Mouse (Mus musculus): ENCODE measurements around the gene Camsap2. TPM values are rescaled to one million over a fixed set of nuclear protein-coding genes. Genes with fewer than 3 reads are reported as not detected.

Gene Camsap2
- polyA plus RNA-seq, 1 experiment from 2014 or later = 38.2 TPM

DNA sequence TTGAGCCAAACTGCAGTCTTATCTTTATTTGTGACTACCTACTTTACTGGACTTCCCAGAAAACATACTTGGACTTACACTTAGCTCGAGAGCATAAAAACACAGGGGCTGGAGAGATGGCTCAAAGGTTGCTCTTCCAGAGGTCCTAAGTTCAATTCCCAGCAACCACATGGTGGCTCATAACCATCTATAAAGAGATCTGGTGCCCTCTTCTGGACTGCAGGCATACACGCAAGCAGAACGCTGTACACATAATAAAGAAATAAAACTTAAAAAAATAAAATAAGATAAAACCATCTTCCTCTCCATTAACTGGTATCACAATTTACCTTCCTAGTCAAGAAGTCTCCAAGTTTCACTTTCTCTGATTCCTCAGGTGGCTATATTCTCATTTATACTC, 5.4 kb downstream of the Camsap2 start:
- WGBS = 94% methylated on average over 3 of the region's 3 CpGs
- H3K27me3 ChIP-seq = no peaks in the 10 kb centered on the region
- no peak overlapping the region for H3K27ac ChIP-seq
- no peak overlapping the region for H3K4me3 ChIP-seq
- ATAC-seq (ENCODE audit: low FRiP score) = no peak
- no peaks in the 10 kb centered on the region for H3K9me3 ChIP-seq (replicated peaks)
- no peak overlapping the region for H3K9ac ChIP-seq
- no peak overlapping the region for H3K4me2 ChIP-seq (replicated peaks)
- H3K4me1 ChIP-seq = peaks cover 30% of the 10 kb centered on the region
- H3K36me3 ChIP-seq = peaks cover 8% of the 10 kb centered on the region

DNA sequence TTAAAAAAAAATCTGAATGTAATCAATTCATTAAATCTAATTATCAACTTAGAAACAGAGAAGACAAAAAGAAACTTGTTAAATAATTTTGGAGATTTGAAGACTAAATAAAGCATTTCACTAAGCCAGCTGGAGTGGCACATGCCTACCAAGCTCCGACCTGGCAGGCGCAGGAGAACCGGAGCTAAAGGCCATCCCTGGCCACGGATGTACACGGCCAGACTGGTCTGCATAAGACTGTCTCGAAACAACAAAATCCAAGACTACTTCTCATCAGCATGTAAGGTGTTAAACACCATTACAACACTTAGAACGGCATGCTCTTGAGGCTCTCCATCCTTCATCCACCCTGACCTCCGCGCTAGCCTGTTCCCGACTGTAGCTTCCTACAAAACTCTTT, 11.2 kb downstream of the Camsap2 start:
- H3K36me3 ChIP-seq = 0 out of 2 replicates have a peak, but pooled peaks cover 6% of the 10 kb centered on the region
- no peak; the same call in 1 of the 2 replicates for ATAC-seq (ENCODE audit: low FRiP score)
- 91% methylated on average over 10 of the region's 10 CpGs for WGBS
- H3K4me3 ChIP-seq = no peak overlapping the region
- no peaks in the 10 kb centered on the region for H3K9me3 ChIP-seq (replicated peaks)
- H3K27me3 ChIP-seq = no peaks in the 10 kb centered on the region
- peaks cover 5% of the 10 kb centered on the region for H3K4me1 ChIP-seq
- no peak overlapping the region for H3K9ac ChIP-seq
- no peak overlapping the region for H3K4me2 ChIP-seq (replicated peaks)
- H3K27ac ChIP-seq = no peak overlapping the region

DNA sequence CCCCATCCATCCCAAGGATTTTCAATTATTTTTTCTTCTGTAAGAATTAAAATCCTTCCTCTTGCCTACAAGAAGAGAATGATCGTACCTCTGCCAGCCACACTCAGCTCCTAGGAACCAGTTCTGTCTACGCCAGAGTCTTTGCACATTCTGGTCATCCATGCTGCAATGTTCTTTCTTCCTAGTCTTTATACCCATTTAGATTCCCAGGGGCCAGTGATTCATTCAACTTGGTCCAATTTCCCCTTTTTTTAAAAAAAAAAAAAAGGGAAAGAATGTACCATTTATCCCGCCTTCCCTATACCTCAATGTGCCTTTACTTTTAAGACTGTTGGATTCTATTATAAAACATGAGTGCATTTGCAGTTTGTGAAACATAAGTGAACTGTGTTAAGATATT, 12.4 kb downstream of the Camsap2 start:
- no peak overlapping the region for H3K9ac ChIP-seq
- H3K4me2 ChIP-seq (replicated peaks) = no peak overlapping the region
- 92% methylated on average over 3 of the region's 3 CpGs for WGBS
- ATAC-seq (ENCODE audit: low FRiP score) = no peak
- no peak overlapping the region for H3K4me3 ChIP-seq
- H3K27ac ChIP-seq = no peak overlapping the region
- peaks cover 9% of the 10 kb centered on the region; the same call in 1 of the 2 replicates for H3K36me3 ChIP-seq
- H3K4me1 ChIP-seq = peaks cover 5% of the 10 kb centered on the region
- H3K27me3 ChIP-seq = no peaks in the 10 kb centered on the region
- H3K9me3 ChIP-seq (replicated peaks) = no peaks in the 10 kb centered on the region

DNA sequence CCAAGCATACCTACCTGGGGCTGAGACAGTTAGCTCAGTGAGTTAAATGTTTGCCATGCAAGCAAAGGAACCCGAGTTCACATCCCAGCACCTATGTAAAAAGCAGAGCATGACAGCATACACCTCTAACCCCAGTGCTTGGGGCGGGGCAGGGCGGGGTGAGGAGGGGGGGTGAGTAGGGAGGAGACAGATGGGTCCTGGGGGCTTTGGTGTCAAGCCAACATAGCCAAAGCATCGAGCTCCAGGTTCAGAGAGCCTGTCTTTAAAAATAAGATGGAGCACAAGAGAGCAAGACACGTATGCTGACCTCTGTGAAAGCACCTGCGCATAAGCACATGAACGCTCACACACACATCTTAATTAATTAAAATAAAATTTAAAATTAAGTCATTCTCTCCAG, 12.8 kb downstream of the Camsap2 start:
- H3K36me3 ChIP-seq = peaks cover 14% of the 10 kb centered on the region; the same call in 1 of the 2 replicates
- no peak overlapping the region for H3K9ac ChIP-seq
- no peak overlapping the region for H3K4me2 ChIP-seq (replicated peaks)
- 91% methylated on average over 7 of the region's 7 CpGs for WGBS
- H3K27ac ChIP-seq = no peak overlapping the region
- H3K27me3 ChIP-seq = no peaks in the 10 kb centered on the region
- no peaks in the 10 kb centered on the region for H3K9me3 ChIP-seq (replicated peaks)
- H3K4me1 ChIP-seq = peaks cover 5% of the 10 kb centered on the region
- no peak for ATAC-seq (ENCODE audit: low FRiP score)
- H3K4me3 ChIP-seq = no peak overlapping the region

DNA sequence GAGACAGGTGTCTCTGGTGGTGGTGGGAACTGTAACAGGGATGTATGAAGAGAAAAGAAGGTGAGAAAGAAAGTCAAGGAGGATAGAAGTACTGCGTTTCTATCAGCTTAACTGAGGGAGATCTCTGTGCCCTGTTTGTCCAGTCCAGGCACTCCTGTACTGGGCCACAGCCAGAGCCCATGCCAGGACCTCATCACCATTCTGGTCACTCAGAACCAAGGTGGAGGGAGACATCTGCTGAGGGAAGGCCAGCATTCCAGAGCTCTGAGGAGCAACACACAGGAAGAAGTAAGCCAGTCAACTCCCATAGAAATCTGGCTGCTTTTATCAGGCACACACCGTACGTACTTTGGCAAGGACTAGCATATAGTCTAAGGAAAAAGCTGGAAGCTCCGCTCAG, 14.1 kb downstream of the Camsap2 start:
- Histone ChIP-seq H3K4me3 (no peak overlapping the region), H3K27me3 (no peaks in the 10 kb centered on the region), H3K9ac (no peak overlapping the region), H3K9me3 (replicated peaks) (no peaks in the 10 kb centered on the region), H3K4me2 (replicated peaks) (no peak overlapping the region), H3K36me3 (peaks cover 14% of the 10 kb centered on the region; the same call in 1 of the 2 replicates), H3K4me1 (peaks cover 5% of the 10 kb centered on the region), H3K27ac (no peak overlapping the region)
- 89% methylated on average over 4 of the region's 4 CpGs for WGBS
- ATAC-seq (ENCODE audit: low FRiP score) = no peak

DNA sequence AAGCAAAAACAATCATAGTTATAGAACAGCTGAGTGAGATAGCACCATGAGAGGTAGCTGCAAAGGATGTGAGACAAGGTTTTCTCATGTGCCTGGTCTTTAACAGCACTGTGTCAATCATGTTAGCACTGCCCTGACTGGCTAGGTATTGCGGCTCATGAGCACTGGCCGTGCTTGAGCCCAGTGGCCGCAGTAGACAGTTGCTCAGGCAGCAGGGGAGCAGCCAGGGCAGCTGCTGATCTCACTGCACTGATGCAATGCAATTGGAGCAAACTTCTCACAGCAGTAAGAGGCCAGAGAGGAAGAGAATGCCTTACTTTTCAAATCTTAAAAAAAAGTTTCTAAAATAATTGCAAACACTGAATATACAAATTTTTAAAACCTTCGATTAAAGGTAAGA, 16.5 kb downstream of the Camsap2 start:
- Histone ChIP-seq H3K27me3 (no peaks in the 10 kb centered on the region), H3K4me1 (peaks cover 9% of the 10 kb centered on the region), H3K9me3 (replicated peaks) (no peaks in the 10 kb centered on the region), H3K27ac (no peak overlapping the region), H3K36me3 (peaks cover 16% of the 10 kb centered on the region; the same call in 1 of the 2 replicates), H3K4me3 (no peak overlapping the region), H3K4me2 (replicated peaks) (no peak overlapping the region), H3K9ac (no peak overlapping the region)
- ATAC-seq (ENCODE audit: low FRiP score) = no peak
- WGBS = 90% methylated on average over 4 of the region's 4 CpGs

DNA sequence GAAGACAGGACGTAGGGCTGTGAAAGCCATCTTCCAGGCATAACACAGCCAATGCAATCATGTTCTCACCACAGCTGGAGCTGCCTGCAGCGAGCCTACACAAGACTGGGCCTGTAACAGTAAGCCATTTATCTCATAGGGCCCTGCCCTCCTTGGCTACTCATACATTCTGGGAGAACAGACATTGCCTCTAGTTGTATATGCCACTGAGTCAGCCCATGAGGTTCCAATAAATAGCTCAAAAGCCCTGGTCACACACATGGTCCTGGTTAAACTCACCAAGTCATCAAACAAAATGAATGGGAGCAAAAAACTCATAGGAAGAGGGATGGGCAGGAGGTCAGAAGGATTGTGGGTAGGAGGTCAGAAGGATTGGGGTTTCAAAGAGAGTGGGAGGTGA, 17.3 kb downstream of the Camsap2 start:
- Histone ChIP-seq H3K36me3 (peaks cover 22% of the 10 kb centered on the region), H3K4me3 (no peak overlapping the region), H3K27ac (no peak overlapping the region), H3K9me3 (replicated peaks) (no peaks in the 10 kb centered on the region), H3K4me1 (peaks cover 4% of the 10 kb centered on the region), H3K9ac (no peak overlapping the region), H3K27me3 (no peaks in the 10 kb centered on the region), H3K4me2 (replicated peaks) (no peak overlapping the region)
- WGBS = 77% methylated on average over 2 of the region's 2 CpGs
- no peak for ATAC-seq (ENCODE audit: low FRiP score)

DNA sequence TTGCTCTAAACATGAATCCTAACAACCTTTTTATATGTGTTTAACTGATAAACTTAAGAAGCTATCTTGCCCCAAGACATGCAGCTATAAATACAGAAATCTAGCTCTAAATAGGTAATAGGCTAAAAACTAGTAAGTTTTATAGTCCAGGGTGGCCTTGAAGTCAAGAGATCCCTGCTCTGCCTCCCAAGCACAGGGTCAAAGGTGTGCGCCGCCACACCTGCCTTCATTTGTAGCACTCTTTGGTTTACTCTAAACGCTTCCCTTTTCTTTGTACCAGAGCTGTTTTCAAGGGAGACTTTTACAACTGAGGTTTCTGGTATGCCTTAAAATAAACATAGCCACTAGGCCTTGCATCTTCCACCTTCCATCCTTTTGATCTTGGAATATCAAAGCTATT, 18.3 kb downstream of the Camsap2 start:
- Histone ChIP-seq H3K4me1 (peaks cover 4% of the 10 kb centered on the region), H3K27ac (no peak overlapping the region), H3K9ac (no peak overlapping the region), H3K4me3 (no peak overlapping the region), H3K36me3 (peaks cover 28% of the 10 kb centered on the region), H3K9me3 (replicated peaks) (no peaks in the 10 kb centered on the region), H3K27me3 (no peaks in the 10 kb centered on the region), H3K4me2 (replicated peaks) (no peak overlapping the region)
- ATAC-seq (ENCODE audit: low FRiP score) = no peak
- WGBS = 91% methylated on average over 3 of the region's 3 CpGs

DNA sequence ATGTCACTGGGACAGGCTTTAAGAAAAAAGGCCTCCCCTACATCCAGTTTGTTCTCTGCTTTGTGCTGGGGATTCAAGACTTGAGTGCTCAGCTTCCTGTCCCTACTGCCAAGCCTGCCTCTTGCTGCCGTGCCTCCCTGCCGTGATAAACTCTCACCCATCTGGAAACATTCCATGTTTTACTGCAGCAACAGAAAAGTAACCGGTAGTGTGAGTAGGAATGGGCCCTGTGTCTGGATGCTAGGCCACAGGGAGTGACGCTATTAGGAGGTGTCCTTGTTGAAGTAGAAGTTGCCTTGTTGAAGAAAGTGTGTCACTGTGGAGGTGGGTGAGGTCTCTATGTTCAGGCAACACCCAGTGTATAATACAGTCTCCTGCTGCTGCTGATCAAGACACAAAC, 20.0 kb downstream of the Camsap2 start:
- 55% methylated on average over 4 of the region's 4 CpGs for WGBS
- Histone ChIP-seq H3K27me3 (no peaks in the 10 kb centered on the region), H3K4me1 (peaks cover 4% of the 10 kb centered on the region), H3K4me3 (no peak overlapping the region), H3K27ac (peak overlapping the region; percentile 17; the same call in 1 of the 2 replicates), H3K36me3 (peaks cover 25% of the 10 kb centered on the region), H3K9me3 (replicated peaks) (no peaks in the 10 kb centered on the region), H3K4me2 (replicated peaks) (no peak overlapping the region), H3K9ac (no peak overlapping the region)
- no peak for ATAC-seq (ENCODE audit: low FRiP score)

DNA sequence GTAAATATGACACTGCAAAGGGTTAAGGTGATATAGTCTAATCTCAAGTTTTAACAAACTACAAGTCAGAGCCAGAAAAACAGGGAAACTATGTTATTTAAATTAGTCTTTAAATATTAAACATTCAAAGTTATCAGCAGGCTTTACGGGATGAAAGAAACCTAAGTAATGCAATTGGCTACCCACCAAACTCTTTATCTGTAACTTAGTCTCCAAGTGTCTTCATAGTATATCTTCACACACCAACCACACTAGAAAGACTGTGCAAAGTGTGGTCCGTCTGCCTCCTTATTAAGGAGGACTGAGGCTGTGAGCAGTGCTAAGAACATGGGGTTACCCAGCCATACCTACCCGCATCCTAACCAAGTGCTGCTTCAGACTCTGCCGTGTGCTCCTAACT, 23.6 kb downstream of the Camsap2 start:
- Histone ChIP-seq H3K9me3 (replicated peaks) (no peaks in the 10 kb centered on the region), H3K4me3 (no peak overlapping the region), H3K27me3 (no peaks in the 10 kb centered on the region), H3K36me3 (peaks cover 18% of the 10 kb centered on the region), H3K9ac (no peak overlapping the region), H3K4me1 (peaks cover 4% of the 10 kb centered on the region), H3K27ac (no peak overlapping the region), H3K4me2 (replicated peaks) (no peak overlapping the region)
- 94% methylated on average over 4 of the region's 4 CpGs for WGBS
- ATAC-seq (ENCODE audit: low FRiP score) = no peak

DNA sequence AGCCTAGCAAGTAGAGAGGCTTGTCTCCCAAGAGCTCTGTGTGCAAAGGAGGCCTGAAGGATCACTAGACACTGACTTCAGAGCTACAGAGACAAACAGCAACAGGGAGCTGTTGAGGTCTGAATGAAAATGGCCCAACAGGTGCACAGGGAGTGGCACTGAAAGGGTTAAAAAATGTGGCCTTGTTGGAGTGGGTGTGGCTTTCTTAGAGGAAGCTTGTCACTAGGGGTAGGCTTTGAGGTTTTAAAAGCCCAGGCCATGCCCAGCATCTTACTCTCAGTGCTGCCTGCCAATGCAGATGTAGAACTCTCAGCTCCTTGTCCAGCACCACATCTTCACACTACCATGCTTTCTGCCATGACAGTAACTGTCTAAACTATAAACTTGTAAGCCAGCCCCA, 29.6 kb downstream of the Camsap2 start:
- no peak overlapping the region for H3K4me2 ChIP-seq (replicated peaks)
- peaks cover 4% of the 10 kb centered on the region; the same call in 1 of the 2 replicates for H3K4me1 ChIP-seq

DNA sequence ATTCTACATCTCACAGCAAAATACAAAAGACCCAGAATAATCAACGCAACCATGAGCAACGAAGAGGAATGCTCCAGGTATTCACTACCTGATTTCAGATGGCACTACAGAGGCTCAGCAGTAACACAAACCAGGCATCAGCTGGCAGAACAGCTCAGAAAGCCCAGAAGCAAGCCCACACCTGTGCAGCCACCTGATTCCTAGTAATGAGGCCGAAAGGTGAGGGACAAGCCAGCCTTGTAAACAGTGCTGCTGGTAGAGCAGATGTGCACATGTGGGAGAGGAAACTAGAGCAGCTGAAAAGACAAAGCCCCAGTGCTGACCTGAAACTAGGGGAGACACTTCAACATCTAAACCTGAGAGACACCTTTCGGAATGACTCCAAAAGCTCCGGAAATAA, 36.7 kb downstream of the Camsap2 start:
- Histone ChIP-seq H3K27ac (no peak overlapping the region), H3K4me2 (replicated peaks) (no peak overlapping the region), H3K9ac (no peak overlapping the region), H3K36me3 (no peaks in the 10 kb centered on the region), H3K4me3 (no peak overlapping the region), H3K9me3 (replicated peaks) (no peaks in the 10 kb centered on the region), H3K27me3 (no peaks in the 10 kb centered on the region), H3K4me1 (peaks cover 2% of the 10 kb centered on the region; the same call in 1 of the 2 replicates)
- ATAC-seq (ENCODE audit: low FRiP score) = no peak
- WGBS = 92% methylated on average over 5 of the region's 5 CpGs

More for the DNA sequence above, 29.6 kb downstream of the Camsap2 start:
- Histone ChIP-seq H3K27me3 (no peaks in the 10 kb centered on the region), H3K4me3 (no peak overlapping the region), H3K9me3 (replicated peaks) (no peaks in the 10 kb centered on the region), H3K27ac (no peak overlapping the region), H3K36me3 (no peaks in the 10 kb centered on the region), H3K9ac (no peak overlapping the region)
- ATAC-seq (ENCODE audit: low FRiP score) = no peak

DNA sequence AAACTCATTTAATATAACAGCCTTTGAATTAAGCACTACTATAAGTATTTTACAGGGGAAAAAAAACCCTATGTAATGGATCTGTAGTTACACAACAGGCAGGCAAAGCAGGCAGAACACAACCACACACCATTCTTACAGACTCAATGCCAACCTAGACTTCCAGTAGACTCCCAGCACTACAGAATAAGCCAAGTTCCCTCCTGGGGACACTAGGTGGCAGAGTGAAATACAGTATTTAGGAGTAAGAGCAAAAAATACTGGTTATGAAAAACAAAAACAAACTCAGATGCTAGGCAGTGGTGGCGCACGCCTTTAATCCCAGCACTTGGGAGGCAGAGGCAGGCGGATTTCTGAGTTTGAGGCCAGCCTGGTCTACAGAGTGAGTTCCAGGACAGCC, 39.5 kb downstream of the Camsap2 start:
- H3K4me2 ChIP-seq (replicated peaks) = no peak overlapping the region
- no peaks in the 10 kb centered on the region for H3K27me3 ChIP-seq
- H3K4me3 ChIP-seq = no peak overlapping the region
- no peak overlapping the region for H3K27ac ChIP-seq
- WGBS = 83% methylated on average over 3 of the region's 3 CpGs
- no peak overlapping the region for H3K9ac ChIP-seq
- no peaks in the 10 kb centered on the region for H3K9me3 ChIP-seq (replicated peaks)
- peaks cover 11% of the 10 kb centered on the region for H3K36me3 ChIP-seq
- ATAC-seq (ENCODE audit: low FRiP score) = no peak
- no peaks in the 10 kb centered on the region for H3K4me1 ChIP-seq

All from hindbrain, embryonic 12.5 days (tissue).